Mouse (Mus musculus) urinary bladder, adult 2 months (tissue): Measurements from ENCODE around the gene Samd1. TPM values are rescaled to one million over a fixed set of nuclear protein-coding genes. Genes with fewer than 3 reads are reported as not detected.

ENCODE experiments used
- DNase-seq: peaks from one replicate; pipeline ENCODE4 v3.0.0; 2022; ENCODE audit warnings: low spot score
- polyA plus RNA-seq: library from polyadenylated mRNA; depleted of rRNA; stranded (reverse); fragments of >200 nt; gene quantifications from 2 replicates; pipeline ENCODE4 v1.2.3, GENCODE M21; 2012; rRNA removed

The Samd1 gene
- 34.5 and 36.0 TPM in 2 replicates for polyA plus RNA-seq

- DNase-seq = peak; percentile 49
Observed at GRCm38 (mm10) chr8:83997511-83998141, at the start of gene Samd1. Gene Samd1 (plus strand): TSS chr8:83997672.

- DNase-seq = no peak
Observed at GRCm38 (mm10) chr8:83954749-83955105, 42.7 kb upstream of the Samd1 start.

GRCm38 (mm10) chr8:83955106-83955957, 42.1 kb upstream of the Samd1 start, which contains the start of the genes Gm10644 and Asf1b:
Gene Gm10644 (minus strand): TSS chr8:83955205.
Gene Asf1b (plus strand): TSS chr8:83955507.
- peak; percentile 82 for DNase-seq

- no peak for DNase-seq
Observed at GRCm38 (mm10) chr8:83955958-83956218, 41.6 kb upstream of the Samd1 start.

- DNase-seq = no peak
Observed at GRCm38 (mm10) chr8:83956789-83957188, 40.7 kb upstream of the Samd1 start.

GRCm38 (mm10) chr8:83964015-83964765, 33.3 kb upstream of the Samd1 start:
- DNase-seq = no peak

DNA sequence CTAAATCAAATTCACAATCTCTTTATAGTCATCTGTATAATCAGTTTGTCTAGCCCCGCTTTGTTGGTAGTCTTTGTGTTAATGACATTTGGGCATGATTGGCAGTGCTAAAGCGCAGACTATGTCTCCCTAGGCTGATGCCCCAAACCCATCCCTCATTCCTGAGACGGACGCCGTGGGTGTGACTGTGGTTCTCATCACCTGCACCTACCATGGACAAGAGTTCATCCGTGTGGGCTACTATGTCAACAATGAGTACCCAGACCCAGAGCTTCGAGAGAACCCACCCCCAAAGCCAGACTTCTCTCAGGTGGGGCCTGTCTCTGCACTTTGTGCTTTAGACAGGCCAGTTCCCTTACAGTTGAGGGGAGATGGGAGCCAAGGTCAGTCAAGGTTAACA, 29.8 kb upstream of the Samd1 start:
- DNase-seq = no peak

GRCm38 (mm10) chr8:83971121-83971520, 26.4 kb upstream of the Samd1 start:
- DNase-seq = no peak

GRCm38 (mm10) chr8:83971661-83972060, 25.8 kb upstream of the Samd1 start:
- DNase-seq = no peak

GRCm38 (mm10) chr8:83972150-83973120, 25.0 kb upstream of the Samd1 start, which contains the start of gene Prkaca:
Gene Prkaca (plus strand): TSS chr8:83972993.
- DNase-seq = peak; percentile 96

- DNase-seq = no peak
Observed at GRCm38 (mm10) chr8:83973161-83974031, 24.1 kb upstream of the Samd1 start.

DNA sequence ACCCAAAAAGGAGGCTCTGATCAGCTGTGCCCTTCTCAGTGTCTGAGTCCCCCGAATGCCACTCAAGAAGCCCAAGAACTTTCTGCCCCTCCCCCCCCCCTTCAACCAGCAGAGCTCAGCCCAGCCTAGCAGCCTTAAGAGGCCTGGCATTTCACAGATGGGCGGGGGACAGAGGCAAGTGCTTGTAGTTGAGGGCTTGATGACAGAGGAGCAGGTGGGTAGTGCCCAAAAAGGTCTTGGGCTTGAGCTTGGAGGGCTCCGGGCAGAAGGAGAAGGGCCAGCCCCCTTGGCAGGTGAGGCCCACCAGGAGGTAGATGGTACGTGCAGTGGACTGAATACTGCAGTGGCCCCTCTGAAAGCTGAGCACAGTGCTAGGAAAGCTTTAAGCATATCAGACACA, 23.0 kb upstream of the Samd1 start:
- DNase-seq = no peak

DNA sequence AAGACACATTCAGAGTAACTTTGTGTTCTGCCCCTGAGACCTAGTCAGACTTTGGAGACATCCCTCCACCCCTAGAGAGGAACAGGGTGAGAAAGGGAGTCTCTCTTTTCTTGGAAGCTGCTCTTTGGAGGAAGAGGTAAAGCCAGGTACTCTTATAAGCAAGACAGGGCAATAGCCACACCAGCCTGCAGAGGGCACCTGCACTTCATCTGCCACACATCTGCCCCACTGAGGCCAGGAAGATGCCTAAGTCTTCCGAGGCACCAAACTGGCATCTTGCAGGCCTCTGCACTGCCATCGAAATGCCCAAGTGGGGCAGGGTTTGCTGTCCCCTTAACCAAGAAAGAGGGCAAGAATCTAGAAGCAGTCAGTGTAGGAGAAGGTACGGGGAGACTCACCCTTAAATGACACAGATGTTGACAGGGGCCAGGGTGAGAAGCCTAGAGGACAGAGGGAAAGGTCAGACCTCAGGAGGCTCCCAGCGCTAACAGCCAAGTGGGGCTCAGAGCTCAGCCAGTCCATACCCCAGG, 21.3 kb upstream of the Samd1 start:
- DNase-seq = no peak

DNA sequence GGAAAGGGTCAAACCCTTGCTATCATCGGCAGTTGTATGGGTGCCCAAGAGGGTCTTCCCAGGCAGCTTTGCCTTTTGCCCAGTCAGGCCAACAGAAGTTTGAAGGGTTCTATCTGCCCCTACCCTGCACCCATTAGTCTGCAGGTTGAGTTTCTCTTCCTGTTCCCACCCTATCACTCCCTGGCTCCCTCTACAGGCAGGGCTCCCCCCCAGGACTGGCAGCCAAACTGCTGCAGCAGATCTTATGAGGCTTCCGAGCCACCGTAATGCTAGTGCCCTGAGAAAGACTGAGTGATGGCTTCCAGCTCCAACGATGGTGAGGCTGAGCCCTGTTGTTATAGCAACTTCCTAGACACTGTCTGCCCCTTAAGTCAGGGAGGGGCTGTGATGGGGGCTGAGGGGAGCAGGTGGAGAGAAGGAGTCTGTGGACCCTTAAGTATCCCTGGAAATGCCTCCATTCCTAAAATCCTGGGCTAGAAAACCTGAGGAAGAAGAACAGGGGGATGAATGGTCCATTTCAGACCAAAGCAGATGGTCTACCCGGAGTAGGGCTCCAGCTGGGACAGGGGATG, 20.6 kb upstream of the Samd1 start:
- DNase-seq = no peak

GRCm38 (mm10) chr8:83977646-83978045, 19.8 kb upstream of the Samd1 start:
- DNase-seq = no peak

- no peak for DNase-seq
Observed at GRCm38 (mm10) chr8:83978200-83978599, 19.3 kb upstream of the Samd1 start.

DNA sequence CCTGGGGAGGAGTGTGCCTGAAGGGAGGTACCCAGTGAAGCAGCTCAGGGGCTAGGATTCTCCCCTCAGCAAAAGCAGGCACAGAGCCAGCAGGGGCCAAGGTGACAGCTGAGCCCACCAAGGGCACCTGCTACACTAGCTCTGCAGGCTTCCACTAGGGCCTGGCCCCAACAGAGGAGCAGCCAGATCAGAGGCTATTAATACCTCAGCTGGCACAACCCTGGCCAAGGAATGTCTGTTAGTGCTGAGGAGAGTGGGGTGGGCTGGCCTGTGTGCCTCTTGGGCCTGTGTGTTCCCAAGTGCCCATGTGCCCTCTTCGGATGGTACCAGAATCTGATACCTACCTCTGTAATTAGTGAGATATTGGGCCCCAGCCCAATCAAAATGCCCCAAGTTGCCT, 17.2 kb upstream of the Samd1 start:
- no peak for DNase-seq

GRCm38 (mm10) chr8:83980845-83981244, 16.6 kb upstream of the Samd1 start:
- no peak for DNase-seq

- no peak for DNase-seq
Observed at GRCm38 (mm10) chr8:83981533-83981932, 15.9 kb upstream of the Samd1 start.

- DNase-seq = no peak
Observed at GRCm38 (mm10) chr8:83982449-83982848, 15.0 kb upstream of the Samd1 start.
